Mouse (Mus musculus): ENCODE measurements around the gene Mynn. TPM values are rescaled to one million over a fixed set of nuclear protein-coding genes. Genes with fewer than 3 reads are reported as not detected.

The Mynn gene
- 10 to 100 TPM; 30.1 to 43.8 TPM for total RNA-seq (2023)

DNA sequence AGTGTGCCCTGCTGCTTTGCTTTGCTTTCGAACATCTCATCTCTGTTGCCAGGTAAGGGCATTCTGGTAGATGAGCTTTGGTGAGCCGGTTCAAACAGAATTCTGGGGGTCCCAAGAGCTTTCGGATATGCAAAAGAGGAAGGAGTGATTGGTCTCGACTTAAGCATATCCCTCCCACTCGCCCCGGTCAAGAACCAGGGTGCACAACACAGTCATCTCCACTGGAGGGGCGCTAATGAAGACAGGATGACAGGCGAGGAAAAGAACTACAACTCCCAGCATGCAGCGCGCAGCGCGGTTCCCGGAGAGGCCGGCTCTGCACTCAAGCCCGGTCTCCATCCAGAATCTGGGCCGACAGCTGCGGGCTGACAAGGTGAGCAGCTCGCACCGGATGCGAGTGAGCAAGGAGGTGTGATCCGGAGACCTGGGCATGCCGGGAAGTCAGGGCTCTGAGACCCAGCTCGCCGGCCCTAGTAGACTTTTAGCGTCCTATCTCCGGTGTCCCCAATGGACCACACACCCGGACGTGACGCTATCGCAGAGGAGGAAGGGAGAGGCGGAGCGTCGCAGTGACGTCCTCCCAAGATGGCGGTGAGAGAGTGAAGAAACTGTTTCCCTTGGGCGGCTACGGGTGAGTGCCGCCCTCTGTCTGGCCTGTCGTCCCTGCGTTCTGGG lies at the start of gene Mynn:
Gene Mynn (plus strand): TSS at position 1 of the 675 bp plus-strand sequence.

DNA sequence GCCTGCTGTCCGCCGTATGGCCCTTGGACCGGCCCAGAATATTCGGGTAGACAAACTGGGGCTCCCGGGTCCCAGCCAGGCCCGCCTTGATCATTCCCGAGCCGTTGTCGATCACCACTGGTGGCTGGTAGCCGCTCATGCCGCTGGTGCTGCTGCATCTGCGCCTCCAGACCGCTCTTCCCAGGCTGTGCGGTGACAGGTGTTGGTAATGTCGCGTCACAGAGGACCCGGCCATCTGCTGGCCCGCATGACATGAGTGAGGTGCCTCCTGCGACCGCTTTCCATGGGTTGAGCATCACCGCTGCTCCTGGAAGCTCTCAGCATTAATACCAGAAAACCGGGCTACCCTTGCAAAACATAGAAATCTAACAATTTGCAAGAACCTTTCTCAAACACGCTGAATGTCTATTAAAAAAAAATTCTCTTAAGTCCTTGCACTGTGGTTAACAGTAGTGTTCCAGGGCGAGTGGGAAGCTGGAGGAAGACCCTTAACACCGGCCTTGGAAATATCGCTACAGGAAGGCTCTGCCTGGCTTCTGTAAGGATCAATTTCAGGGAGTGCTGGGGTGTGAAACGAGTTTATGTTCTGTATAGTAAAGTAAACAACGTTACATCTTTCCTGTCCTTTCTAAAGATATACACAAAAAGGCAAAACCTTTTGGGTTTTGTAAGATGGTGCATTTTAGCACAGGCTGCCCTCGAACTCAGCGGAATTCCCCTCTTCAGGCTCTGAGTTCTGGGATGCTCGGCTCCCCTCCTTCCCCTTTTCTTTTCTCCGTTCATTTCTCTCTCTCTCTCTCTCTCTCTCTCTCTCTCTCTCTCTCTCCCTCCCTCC lies 1.9 kb upstream of the Mynn start, which contains the start of gene Actrt3:
Gene Actrt3 (minus strand): TSS at position 229 of the 835 bp plus-strand sequence.

DNA sequence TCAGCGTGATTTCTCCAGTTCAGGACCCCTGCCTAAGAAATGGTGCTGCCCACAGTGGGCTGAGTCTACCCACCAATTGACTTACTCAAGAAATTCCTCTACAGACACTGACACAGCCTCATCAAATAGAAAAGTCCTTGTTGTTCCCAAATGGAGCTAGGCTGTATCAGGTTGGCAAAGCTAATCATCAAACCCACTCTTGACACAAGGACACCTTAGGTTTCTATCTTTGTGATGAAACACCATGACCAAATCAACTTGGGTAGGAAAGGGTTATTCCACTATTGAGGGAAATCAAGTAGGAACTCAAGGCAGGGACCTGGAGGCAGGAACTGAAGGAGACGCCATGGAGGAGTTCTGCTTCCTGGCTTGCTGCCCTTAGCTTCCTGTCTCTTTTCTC lies 42.3 kb downstream of the Mynn start, which contains the start of gene Lrriq4:
Gene Lrriq4 (plus strand): TSS at position 301 of the 400 bp plus-strand sequence.

DNA sequence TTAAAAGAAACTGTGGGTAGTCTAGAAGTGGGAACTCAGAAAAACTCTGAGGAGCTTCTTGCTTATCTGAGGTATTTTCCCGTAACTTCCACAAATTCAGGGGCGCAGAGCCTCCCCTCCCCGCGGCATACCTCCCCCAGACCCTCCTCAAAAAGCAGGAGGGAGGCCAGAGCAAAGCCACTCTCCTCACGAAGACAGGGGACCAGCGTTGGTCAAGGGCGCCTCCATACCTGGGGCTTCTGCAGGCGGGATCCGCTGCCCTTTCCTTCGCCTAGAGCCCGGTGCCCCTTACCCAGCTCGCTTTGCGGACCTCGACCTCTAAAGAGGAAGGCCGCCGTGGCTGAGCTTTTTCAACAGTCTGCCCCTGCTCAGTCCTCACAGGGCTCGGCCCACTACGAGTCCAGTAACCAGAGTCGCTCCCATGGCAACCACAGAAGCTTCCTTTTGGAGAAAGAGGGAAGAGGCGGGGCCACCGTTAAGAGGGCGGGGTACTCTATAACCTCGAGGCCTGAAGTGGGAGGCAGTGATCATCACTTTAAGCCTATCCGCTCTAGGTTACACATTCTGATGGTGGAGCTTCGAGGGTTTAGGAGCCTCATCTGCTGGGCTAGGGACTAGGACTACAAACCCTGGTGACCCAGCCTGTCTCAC lies 45.7 kb downstream of the Mynn start, which contains the start of gene Lrrc34:
Gene Lrrc34 (minus strand): TSS at position 430 of the 651 bp plus-strand sequence.

Other genes with a start within 250 kb of the Mynn start
- gene Mecom, start 54.1 kb upstream of the Mynn start, total RNA-seq (2023): not detected
- gene Actrt3, start 2.1 kb upstream of the Mynn start, total RNA-seq (2023): not detected
- gene Lrriq4, start 42.4 kb downstream of the Mynn start, total RNA-seq (2023): not detected
- not detected for gene Lrrc34, start 45.8 kb downstream of the Mynn start, total RNA-seq (2023)
- not detected for gene Lrrc31, start 97.8 kb downstream of the Mynn start, total RNA-seq (2023)
- not detected for gene Samd7, start 144.2 kb downstream of the Mynn start, total RNA-seq (2023)
- 10 to 100 TPM; 47.1 to 54.4 TPM for gene Sec62, start 190.8 kb downstream of the Mynn start, total RNA-seq (2023)

All from monocyte, adult 59 days (primary cell).